Mouse (Mus musculus) heart, postnatal 0 days (tissue): ENCODE data around the gene Vezf1.

Source experiments
- CTCF ChIP-seq: IDR thresholded peaks from 2 replicates; pipeline ENCODE4 v1.5.1; 2016; ENCODE audit warnings: antibody characterized with exemption, control low read depth, low read depth
- EP300 ChIP-seq: IDR thresholded peaks from 2 replicates; pipeline ENCODE4 v1.6.1; 2016; ENCODE audit warnings: antibody characterized with exemption, low read depth

DNA sequence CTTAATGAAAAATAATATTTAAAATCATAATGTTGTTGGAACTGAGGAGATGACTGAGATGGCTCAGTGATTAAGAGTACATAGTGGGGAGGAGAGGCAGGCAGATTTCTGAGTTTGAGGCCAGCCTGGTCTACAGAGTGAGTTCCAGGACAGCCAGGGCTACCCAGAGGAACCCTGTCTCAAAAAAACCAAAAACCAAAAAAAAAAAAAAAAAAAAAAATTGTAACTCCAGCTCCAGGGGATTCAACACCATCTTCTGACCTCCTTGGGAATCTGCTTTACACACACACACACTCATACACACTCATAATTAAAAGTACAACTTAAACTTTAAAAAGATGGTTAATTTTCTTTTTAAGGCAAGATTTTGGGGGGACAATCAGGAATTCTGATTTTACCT, 2.3 kb upstream of the Vezf1 start:
- TF ChIP-seq CTCF (no peak), EP300 (no peak)
